Mouse (Mus musculus): ENCODE measurements at regions not wholly inside any gene's neighbourhood (a gene's known extent, or its start where the extent isn't known, plus 50 kb on each side); places are given as distances from the start of the nearest gene placed in this dataset.

DNA sequence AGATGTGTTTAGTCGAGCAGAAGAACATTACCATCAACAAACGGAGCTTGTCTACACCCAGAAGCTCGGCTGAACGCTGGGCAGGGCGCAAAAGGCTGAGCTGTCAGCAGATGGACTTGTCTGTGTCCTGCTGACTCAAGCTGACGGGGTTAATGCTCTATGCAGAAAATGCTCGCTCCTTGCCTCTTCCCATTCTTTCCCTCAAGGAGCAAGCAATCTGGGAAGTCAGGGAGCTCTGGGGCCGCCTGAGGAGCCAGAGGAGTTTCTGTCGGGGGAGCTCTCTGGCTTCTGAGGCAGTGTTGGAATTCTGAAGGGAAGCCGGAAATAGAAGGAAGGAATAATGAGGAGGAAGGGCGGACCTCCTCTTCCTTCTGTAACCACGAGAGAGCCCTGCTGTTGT lies 289.3 kb upstream of the G2e3 start:
- H3K27ac ChIP-seq (ENCODE audit: low read depth, low read length), result no peak overlapping the region
- ATAC-seq (ENCODE audit: insufficient read depth, low FRiP score, low TSS enrichment) (no peak), DNase-seq (ENCODE audit: low spot score) (no peak)
- H3K4me2 ChIP-seq (ENCODE audit: low read depth), result no peak overlapping the region
- no peak overlapping the region for H3K4me3 ChIP-seq (ENCODE audit: low read depth, low read length)
- no peaks in the 10 kb centered on the region for H3K4me1 ChIP-seq (ENCODE audit: control insufficient read depth, insufficient read depth, low read length)
- 36% methylated on average over 12 of the region's 12 CpGs for WGBS
- no peaks in the 10 kb centered on the region for H3K9me3 ChIP-seq (ENCODE audit: control insufficient read depth, low read length)
- H3K9ac ChIP-seq (ENCODE audit: low read length), result no peak overlapping the region
- no peaks in the 10 kb centered on the region for H3K36me3 ChIP-seq (ENCODE audit: control insufficient read depth, insufficient read depth, low read length)
- H3K27me3 ChIP-seq (ENCODE audit: control insufficient read depth, insufficient read depth, low read length), result no peaks in the 10 kb centered on the region

GRCm38 (mm10) chr12:51058104-51058503 lies 289.8 kb upstream of the G2e3 start:
- Histone ChIP-seq H3K4me2 (ENCODE audit: low read depth) (no peak overlapping the region), H3K4me3 (ENCODE audit: low read depth, low read length) (no peak overlapping the region), H3K9me3 (ENCODE audit: control insufficient read depth, low read length) (no peaks in the 10 kb centered on the region), H3K36me3 (ENCODE audit: control insufficient read depth, insufficient read depth, low read length) (no peaks in the 10 kb centered on the region), H3K27ac (ENCODE audit: low read depth, low read length) (no peak overlapping the region), H3K9ac (ENCODE audit: low read length) (no peak overlapping the region), H3K4me1 (ENCODE audit: control insufficient read depth, insufficient read depth, low read length) (no peaks in the 10 kb centered on the region), H3K27me3 (ENCODE audit: control insufficient read depth, insufficient read depth, low read length) (no peaks in the 10 kb centered on the region)
- ATAC-seq (ENCODE audit: insufficient read depth, low FRiP score, low TSS enrichment), result no peak
- WGBS, result 62% methylated on average over 10 of the region's 10 CpGs
- DNase-seq (ENCODE audit: low spot score), result no peak

DNA sequence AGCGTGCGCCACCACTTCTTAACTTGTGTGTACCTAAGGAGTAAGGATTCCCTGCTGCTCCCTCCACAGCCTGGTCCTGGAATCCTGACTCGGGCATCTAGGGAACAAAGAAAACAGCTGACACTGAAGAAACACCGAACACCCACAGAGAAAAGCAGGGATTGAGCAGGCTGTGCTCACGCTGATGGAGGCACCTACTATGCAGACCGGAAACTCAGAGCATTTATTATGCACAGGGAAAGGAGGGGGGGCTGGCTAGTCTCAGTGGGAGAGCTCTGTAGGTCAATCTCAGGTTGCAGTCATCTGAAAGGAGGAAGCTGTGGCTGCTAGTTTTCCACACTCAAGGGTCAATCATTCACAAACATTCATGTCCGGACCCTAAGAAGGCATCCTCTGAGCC lies 300.7 kb upstream of the G2e3 start:
- ATAC-seq (ENCODE audit: insufficient read depth, low FRiP score, low TSS enrichment) (no peak), DNase-seq (ENCODE audit: low spot score) (no peak)
- Histone ChIP-seq H3K27ac (ENCODE audit: low read depth, low read length) (no peak overlapping the region), H3K4me2 (ENCODE audit: low read depth) (no peak overlapping the region), H3K4me1 (ENCODE audit: control insufficient read depth, insufficient read depth, low read length) (no peaks in the 10 kb centered on the region), H3K27me3 (ENCODE audit: control insufficient read depth, insufficient read depth, low read length) (no peaks in the 10 kb centered on the region), H3K4me3 (ENCODE audit: low read depth, low read length) (no peak overlapping the region), H3K9ac (ENCODE audit: low read length) (no peak overlapping the region), H3K9me3 (ENCODE audit: control insufficient read depth, low read length) (no peaks in the 10 kb centered on the region), H3K36me3 (ENCODE audit: control insufficient read depth, insufficient read depth, low read length) (no peaks in the 10 kb centered on the region)
- 46% methylated on average over 7 of the region's 7 CpGs for WGBS

DNA sequence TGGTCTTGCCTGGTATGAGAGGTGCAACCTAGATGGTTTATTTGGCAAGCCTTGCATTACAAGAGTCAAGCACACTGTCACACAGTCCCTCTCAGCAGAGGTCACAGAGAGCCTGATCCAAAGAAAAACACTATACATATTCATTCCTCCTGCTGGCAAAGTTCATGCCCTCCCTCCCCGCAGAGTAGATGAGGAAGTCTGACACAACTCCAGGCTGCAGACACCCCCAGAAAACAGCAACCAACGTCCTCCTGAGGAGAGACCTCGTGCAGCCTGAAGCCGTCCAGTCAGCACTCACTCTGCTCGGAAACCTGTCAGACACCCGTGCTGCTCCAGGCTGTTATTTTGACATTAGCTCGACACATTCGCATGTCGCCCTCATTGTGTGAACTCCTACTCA lies 302.4 kb upstream of the G2e3 start:
- ATAC-seq (ENCODE audit: insufficient read depth, low FRiP score, low TSS enrichment) (no peak), DNase-seq (ENCODE audit: low spot score) (no peak)
- H3K4me1 ChIP-seq (ENCODE audit: control insufficient read depth, insufficient read depth, low read length), result no peaks in the 10 kb centered on the region
- H3K27me3 ChIP-seq (ENCODE audit: control insufficient read depth, insufficient read depth, low read length), result no peaks in the 10 kb centered on the region
- H3K9me3 ChIP-seq (ENCODE audit: control insufficient read depth, low read length), result no peaks in the 10 kb centered on the region
- 40% methylated on average over 9 of the region's 9 CpGs for WGBS
- no peak overlapping the region for H3K27ac ChIP-seq (ENCODE audit: low read depth, low read length)
- H3K4me2 ChIP-seq (ENCODE audit: low read depth), result no peak overlapping the region
- H3K4me3 ChIP-seq (ENCODE audit: low read depth, low read length), result no peak overlapping the region
- no peaks in the 10 kb centered on the region for H3K36me3 ChIP-seq (ENCODE audit: control insufficient read depth, insufficient read depth, low read length)
- H3K9ac ChIP-seq (ENCODE audit: low read length), result no peak overlapping the region

- no peaks in the 10 kb centered on the region for H3K9me3 ChIP-seq (ENCODE audit: control insufficient read depth, low read length)
- no peaks in the 10 kb centered on the region for H3K4me1 ChIP-seq (ENCODE audit: control insufficient read depth, insufficient read depth, low read length)
- H3K27me3 ChIP-seq (ENCODE audit: control insufficient read depth, insufficient read depth, low read length), result no peaks in the 10 kb centered on the region
- no peak for ATAC-seq (ENCODE audit: insufficient read depth, low FRiP score, low TSS enrichment)
- no peak for DNase-seq (ENCODE audit: low spot score)
- H3K9ac ChIP-seq (ENCODE audit: low read length), result no peak overlapping the region
- 44% methylated on average over 1 of the region's 1 CpGs for WGBS
- H3K27ac ChIP-seq (ENCODE audit: low read depth, low read length), result no peak overlapping the region
- no peaks in the 10 kb centered on the region for H3K36me3 ChIP-seq (ENCODE audit: control insufficient read depth, insufficient read depth, low read length)
- H3K4me2 ChIP-seq (ENCODE audit: low read depth), result no peak overlapping the region
- no peak overlapping the region for H3K4me3 ChIP-seq (ENCODE audit: low read depth, low read length)
Observed at GRCm38 (mm10) chr12:51045020-51045419, 302.8 kb upstream of the G2e3 start.

DNA sequence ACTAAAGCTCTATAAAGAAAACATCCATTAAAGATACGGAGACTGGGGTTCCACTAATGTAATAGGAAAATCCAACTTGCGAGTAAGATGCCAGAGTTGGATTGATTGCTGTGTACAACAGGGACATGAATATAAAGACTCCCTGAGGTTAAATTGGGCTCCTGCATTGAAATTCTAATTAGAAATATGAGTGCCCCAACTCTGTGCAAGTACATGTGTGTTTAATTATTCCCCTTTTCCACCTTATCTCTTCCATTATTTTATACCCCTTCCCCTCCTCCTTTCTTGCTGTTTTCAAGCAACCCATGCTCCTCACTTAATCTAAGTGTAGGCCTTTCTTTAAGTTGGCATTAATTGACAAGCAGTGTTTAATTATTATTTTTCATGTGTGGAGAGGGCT lies 315.7 kb upstream of the G2e3 start:
- Histone ChIP-seq H3K4me3 (ENCODE audit: low read depth, low read length) (no peak overlapping the region), H3K27ac (ENCODE audit: low read depth, low read length) (no peak overlapping the region), H3K9me3 (ENCODE audit: control insufficient read depth, low read length) (no peaks in the 10 kb centered on the region), H3K4me2 (ENCODE audit: low read depth) (no peak overlapping the region), H3K4me1 (ENCODE audit: control insufficient read depth, insufficient read depth, low read length) (no peaks in the 10 kb centered on the region), H3K9ac (ENCODE audit: low read length) (no peak overlapping the region), H3K36me3 (ENCODE audit: control insufficient read depth, insufficient read depth, low read length) (no peaks in the 10 kb centered on the region), H3K27me3 (ENCODE audit: control insufficient read depth, insufficient read depth, low read length) (no peaks in the 10 kb centered on the region)
- 56% methylated on average over 2 of the region's 2 CpGs for WGBS
- ATAC-seq (ENCODE audit: insufficient read depth, low FRiP score, low TSS enrichment), result no peak
- DNase-seq (ENCODE audit: low spot score), result no peak

DNA sequence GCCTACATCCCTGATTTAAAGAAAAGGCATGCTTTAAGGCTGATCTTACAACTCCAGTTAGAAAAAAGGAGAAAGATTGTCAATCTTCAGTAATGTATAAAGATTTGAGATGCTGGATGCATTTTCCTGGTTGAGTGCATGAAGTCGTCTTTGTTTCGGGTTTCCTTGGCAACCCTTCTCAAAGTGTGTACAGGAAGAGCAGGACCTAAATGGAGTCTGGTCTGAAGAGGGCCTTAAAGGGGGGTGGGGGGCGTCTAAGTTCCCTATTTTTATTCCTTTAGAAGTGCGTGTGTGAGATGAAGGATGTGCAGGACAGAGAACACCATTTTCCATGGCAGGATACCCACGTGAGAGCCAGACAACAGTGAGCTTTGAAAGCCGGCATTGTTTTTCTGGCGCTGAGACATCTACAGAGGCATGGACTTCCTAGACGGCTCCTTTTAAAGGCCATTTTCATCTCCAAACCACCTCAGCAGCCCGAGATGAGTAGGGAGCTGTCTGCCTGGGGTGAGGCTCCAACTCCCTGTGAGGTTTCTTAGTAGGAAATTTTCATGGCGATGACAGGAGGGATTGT lies 319.2 kb upstream of the G2e3 start:
- Histone ChIP-seq H3K9me3 (ENCODE audit: control insufficient read depth, low read length) (no peaks in the 10 kb centered on the region), H3K36me3 (ENCODE audit: control insufficient read depth, insufficient read depth, low read length) (no peaks in the 10 kb centered on the region), H3K4me1 (ENCODE audit: control insufficient read depth, insufficient read depth, low read length) (no peaks in the 10 kb centered on the region), H3K4me2 (ENCODE audit: low read depth) (no peak overlapping the region), H3K27ac (ENCODE audit: low read depth, low read length) (no peak overlapping the region), H3K4me3 (ENCODE audit: low read depth, low read length) (no peak overlapping the region), H3K27me3 (ENCODE audit: control insufficient read depth, insufficient read depth, low read length) (no peaks in the 10 kb centered on the region), H3K9ac (ENCODE audit: low read length) (no peak overlapping the region)
- ATAC-seq (ENCODE audit: insufficient read depth, low FRiP score, low TSS enrichment), result no peak
- DNase-seq (ENCODE audit: low spot score), result no peak
- 46% methylated on average over 10 of the region's 10 CpGs for WGBS

DNA sequence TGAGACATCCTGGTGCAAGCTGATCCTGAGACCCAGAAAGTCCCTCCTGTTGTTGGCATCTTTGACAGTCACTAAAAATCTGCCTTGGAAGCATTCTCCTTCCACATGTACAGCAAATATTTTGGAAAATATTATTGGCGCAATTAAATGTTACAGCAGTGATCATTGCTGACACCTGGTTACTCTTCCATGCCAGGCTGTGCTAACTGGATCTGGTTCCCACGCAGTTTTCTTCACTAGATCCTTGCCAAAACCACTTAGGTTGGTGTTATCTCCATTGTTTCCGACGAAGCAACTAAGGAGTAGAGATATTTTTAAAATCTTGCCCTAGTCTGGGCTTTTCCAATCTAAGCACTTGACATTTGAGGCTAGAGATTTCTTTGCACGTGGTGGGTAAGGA lies 321.8 kb upstream of the G2e3 start:
- no peaks in the 10 kb centered on the region for H3K9me3 ChIP-seq (ENCODE audit: control insufficient read depth, low read length)
- no peaks in the 10 kb centered on the region for H3K4me1 ChIP-seq (ENCODE audit: control insufficient read depth, insufficient read depth, low read length)
- WGBS, result 87% methylated on average over 5 of the region's 5 CpGs
- no peak for DNase-seq (ENCODE audit: low spot score)
- no peak for ATAC-seq (ENCODE audit: insufficient read depth, low FRiP score, low TSS enrichment)
- H3K27me3 ChIP-seq (ENCODE audit: control insufficient read depth, insufficient read depth, low read length), result no peaks in the 10 kb centered on the region
- no peak overlapping the region for H3K9ac ChIP-seq (ENCODE audit: low read length)
- H3K36me3 ChIP-seq (ENCODE audit: control insufficient read depth, insufficient read depth, low read length), result no peaks in the 10 kb centered on the region
- no peak overlapping the region for H3K27ac ChIP-seq (ENCODE audit: low read depth, low read length)
- H3K4me3 ChIP-seq (ENCODE audit: low read depth, low read length), result no peak overlapping the region
- H3K4me2 ChIP-seq (ENCODE audit: low read depth), result no peak overlapping the region

DNA sequence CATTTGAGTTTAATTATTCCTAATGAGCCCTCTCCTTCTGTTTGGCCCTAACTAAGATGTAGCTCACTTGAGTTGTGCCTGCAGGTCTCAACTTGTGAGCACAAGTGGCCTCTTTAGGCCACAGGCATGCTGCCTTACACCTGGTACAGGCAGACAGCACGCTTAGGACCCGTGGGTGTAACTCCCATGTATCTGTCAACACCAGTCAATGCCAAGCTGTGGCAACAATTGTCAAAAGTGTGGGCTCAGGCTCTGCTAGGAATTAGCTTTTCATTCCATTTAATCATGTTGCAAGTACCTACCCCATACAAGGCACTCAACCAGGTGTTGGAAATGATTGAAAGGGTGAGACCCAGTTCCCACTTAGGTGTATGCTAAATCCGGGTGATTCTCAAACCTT lies 322.3 kb upstream of the G2e3 start:
- no peak overlapping the region for H3K27ac ChIP-seq (ENCODE audit: low read depth, low read length)
- H3K9ac ChIP-seq (ENCODE audit: low read length), result no peak overlapping the region
- no peaks in the 10 kb centered on the region for H3K27me3 ChIP-seq (ENCODE audit: control insufficient read depth, insufficient read depth, low read length)
- WGBS, result 81% methylated on average over 3 of the region's 3 CpGs
- H3K9me3 ChIP-seq (ENCODE audit: control insufficient read depth, low read length), result no peaks in the 10 kb centered on the region
- DNase-seq (ENCODE audit: low spot score) (no peak), ATAC-seq (ENCODE audit: insufficient read depth, low FRiP score, low TSS enrichment) (no peak)
- H3K4me2 ChIP-seq (ENCODE audit: low read depth), result no peak overlapping the region
- H3K4me1 ChIP-seq (ENCODE audit: control insufficient read depth, insufficient read depth, low read length), result no peaks in the 10 kb centered on the region
- no peaks in the 10 kb centered on the region for H3K36me3 ChIP-seq (ENCODE audit: control insufficient read depth, insufficient read depth, low read length)
- no peak overlapping the region for H3K4me3 ChIP-seq (ENCODE audit: low read depth, low read length)

Measured in neural tube, embryonic 11.5 days (tissue).